Mouse (Mus musculus) embryo, embryonic 10 days (tissue): ENCODE results near the gene Fstl1.

Experiments
- DNase-seq: peaks from one replicate; pipeline ENCODE4 v3.0.0-alpha.2; 2015; ENCODE audit warnings: low spot score

The Fstl1 gene

GRCm38 (mm10) chr16:37776860-37777651 lies at the start of gene Fstl1:
Gene Fstl1, plus strand, starts transcription at chr16:37776873.
- peak; percentile 81 for DNase-seq

GRCm38 (mm10) chr16:37728674-37729073 lies 48.0 kb upstream of the Fstl1 start:
- no peak for DNase-seq

GRCm38 (mm10) chr16:37729381-37730150 lies 47.1 kb upstream of the Fstl1 start:
- DNase-seq: no peak

GRCm38 (mm10) chr16:37730293-37730835 lies 46.3 kb upstream of the Fstl1 start:
- DNase-seq: no peak

- no peak for DNase-seq
These were observed 45.2 kb upstream of the Fstl1 start for GRCm38 (mm10) chr16:37731431-37731830.

- no peak for DNase-seq
These were observed 44.5 kb upstream of the Fstl1 start for GRCm38 (mm10) chr16:37732023-37732761.

GRCm38 (mm10) chr16:37740076-37740475 lies 36.6 kb upstream of the Fstl1 start:
- DNase-seq: no peak

GRCm38 (mm10) chr16:37742266-37742665 lies 34.4 kb upstream of the Fstl1 start:
- DNase-seq: no peak

- DNase-seq: peak; percentile 48
These were observed 23.8 kb upstream of the Fstl1 start for GRCm38 (mm10) chr16:37752876-37753275.

GRCm38 (mm10) chr16:37753809-37754208 lies 22.9 kb upstream of the Fstl1 start:
- DNase-seq: no peak

GRCm38 (mm10) chr16:37754483-37754882 lies 22.2 kb upstream of the Fstl1 start:
- no peak for DNase-seq

GRCm38 (mm10) chr16:37757223-37757622 lies 19.4 kb upstream of the Fstl1 start:
- DNase-seq: no peak

GRCm38 (mm10) chr16:37763797-37764196 lies 12.9 kb upstream of the Fstl1 start:
- no peak for DNase-seq

GRCm38 (mm10) chr16:37776166-37776859 lies 360 bp upstream of the Fstl1 start:
- DNase-seq: no peak

GRCm38 (mm10) chr16:37777796-37778475 lies 1.3 kb downstream of the Fstl1 start:
- no peak for DNase-seq

- DNase-seq: no peak
These were observed 1.9 kb downstream of the Fstl1 start for GRCm38 (mm10) chr16:37778529-37778928.

- DNase-seq: no peak
These were observed 3.1 kb downstream of the Fstl1 start for GRCm38 (mm10) chr16:37779651-37780280.

GRCm38 (mm10) chr16:37780386-37780785 lies 3.7 kb downstream of the Fstl1 start:
- no peak for DNase-seq

GRCm38 (mm10) chr16:37780911-37781310 lies 4.2 kb downstream of the Fstl1 start:
- DNase-seq: no peak

GRCm38 (mm10) chr16:37784526-37784925 lies 7.9 kb downstream of the Fstl1 start:
- DNase-seq: no peak
